Mouse (Mus musculus) heart, adult 11 months (tissue): Measurements from ENCODE around the gene Atp6ap1.

Experiments used
- DNase-seq: peaks from one replicate; pipeline ENCODE4 v3.0.0; 2022

Gene Atp6ap1

DNA sequence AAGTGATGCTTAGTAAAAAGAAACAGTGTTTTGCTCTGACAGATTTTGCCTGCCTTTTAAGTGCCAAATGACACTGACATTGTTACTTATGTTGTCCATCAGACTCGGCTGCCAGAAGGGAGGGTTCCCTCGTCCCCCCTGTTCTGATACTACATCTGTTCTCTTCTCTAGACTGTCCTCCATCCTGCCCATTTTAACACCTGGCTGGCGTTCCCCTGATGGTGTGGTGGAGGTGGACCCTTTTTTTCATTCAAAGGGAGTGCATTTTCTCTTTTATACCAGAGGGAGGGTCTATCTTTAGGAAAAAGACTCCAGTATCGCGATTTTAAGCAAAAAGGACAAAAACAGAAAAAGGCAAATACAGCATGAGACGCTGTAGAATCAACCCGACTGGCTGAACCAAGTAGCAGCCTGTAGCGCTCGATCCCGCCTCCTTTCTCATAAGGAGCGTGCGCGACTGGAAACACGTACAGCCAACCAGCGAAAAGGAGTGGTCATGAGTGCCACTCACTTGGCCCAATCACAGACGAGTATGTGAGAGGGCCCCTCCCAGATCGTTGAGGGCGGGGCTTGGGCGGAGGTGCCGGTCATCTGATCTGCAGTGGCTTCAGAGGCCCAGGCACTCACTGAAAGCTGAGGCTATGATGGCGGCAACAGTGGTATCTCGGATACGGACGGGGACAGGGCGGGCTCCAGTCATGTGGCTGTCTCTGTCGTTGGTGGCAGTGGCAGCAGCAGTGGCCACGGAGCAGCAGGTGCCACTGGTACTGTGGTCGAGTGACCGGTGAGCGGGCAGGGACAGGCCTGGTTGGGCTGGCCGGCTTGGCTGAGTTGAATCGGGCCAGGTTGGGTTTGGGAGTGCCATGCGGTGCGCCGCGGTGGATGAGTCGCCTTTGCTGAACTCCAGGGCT lies at the start of gene Atp6ap1:
Atp6ap1 (plus strand) TSS at position 560 of the 911 bp plus-strand sequence.
- peak; percentile 100 for DNase-seq

- peak; percentile 96 for DNase-seq
These were observed 48.2 kb upstream of the Atp6ap1 start for GRCm38 (mm10) chrX:74248651-74249050.

GRCm38 (mm10) chrX:74249615-74250014 lies 47.3 kb upstream of the Atp6ap1 start, which contains the start of gene Flna:
Gene Flna (minus strand): TSS chrX:74249820.
- DNase-seq: peak; percentile 97

DNA sequence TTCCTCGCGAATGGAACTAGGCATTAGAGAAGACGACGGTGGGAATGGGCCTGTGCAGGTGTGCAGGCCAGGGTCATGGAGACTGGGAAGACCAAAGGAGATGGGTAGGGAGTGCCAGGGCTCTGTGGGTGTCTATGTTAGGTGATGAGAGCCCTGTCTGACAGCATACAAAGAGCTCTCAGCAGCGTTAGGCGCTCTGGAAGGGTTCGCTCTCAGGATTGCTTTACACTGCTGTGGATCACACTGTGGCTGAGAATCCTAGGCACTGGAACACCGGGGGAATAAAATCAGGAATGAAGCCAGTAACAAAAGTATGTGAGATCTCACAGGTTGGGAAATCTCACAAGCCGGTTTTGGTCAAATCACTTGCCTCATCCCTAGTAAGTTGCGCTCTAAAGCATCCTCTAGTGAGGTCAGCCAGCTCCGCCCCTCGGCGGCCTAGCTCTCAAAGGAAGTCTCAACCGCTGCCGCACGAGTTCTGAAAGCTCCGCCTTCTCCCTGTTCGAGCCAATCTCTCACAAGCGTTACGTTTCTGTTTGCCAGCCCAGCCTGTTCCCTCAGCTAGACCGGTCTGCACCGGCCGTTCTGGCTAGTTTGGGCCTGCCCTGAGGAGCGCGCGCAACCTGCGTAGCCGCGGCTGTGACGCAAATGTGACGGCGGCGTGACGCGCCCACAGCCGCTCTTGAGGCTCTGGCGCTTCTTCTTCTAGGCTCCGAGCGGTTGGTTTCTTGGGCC lies 42.6 kb upstream of the Atp6ap1 start, which contains the start of gene Emd:
Emd (plus strand) TSS at position 535 of the 735 bp plus-strand sequence.
- DNase-seq: peak; percentile 100

DNA sequence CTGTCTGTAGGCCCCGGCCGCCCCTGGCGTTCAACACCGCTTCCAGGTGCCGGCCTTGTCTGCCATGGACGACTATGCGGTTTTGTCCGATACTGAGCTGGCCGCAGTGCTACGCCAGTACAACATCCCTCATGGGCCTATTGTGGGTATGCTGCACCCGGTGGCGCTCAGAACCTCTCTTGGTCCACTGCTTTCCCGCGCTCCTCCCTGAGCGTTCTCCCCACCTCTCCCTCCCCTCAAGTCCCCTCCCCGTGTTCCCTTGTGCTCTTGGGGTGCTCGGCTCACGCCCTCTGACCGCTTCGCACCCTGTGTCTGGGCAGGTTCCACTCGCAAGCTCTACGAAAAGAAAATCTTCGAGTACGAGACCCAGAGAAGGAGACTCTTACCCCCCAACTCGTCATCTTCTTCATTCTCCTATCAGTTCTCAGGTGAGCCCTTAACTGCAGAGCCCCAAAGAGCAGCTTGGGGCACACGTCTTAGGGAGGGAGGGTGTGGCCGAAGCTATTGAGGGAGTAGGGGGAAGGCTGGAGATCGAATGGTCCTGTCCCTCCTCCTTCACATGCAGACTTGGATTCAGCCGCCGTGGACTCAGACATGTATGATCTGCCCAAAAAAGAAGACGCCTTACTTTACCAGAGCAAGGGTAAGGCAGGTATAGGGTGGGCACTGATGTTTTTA lies 41.9 kb upstream of the Atp6ap1 start:
- DNase-seq: peak; percentile 92

DNA sequence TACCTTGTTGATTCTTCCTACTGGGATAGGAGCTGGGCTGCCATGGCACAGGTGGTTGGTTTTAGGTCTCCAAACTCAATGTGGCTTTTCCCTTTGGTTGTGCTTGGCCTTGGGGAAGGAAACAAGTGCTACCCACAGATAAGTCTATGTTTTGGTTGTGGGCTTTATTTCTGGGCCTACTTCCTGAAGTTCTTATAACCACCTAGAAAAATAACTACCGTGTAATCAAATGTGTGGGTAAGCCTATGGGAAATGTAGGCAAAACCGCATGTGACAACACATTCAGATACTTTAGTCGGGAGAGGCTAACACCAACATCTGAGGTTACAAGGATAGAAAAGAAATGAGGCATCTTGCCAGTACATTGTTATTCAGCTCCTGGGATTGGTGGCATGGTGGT lies 39.2 kb upstream of the Atp6ap1 start:
- DNase-seq: no peak

DNA sequence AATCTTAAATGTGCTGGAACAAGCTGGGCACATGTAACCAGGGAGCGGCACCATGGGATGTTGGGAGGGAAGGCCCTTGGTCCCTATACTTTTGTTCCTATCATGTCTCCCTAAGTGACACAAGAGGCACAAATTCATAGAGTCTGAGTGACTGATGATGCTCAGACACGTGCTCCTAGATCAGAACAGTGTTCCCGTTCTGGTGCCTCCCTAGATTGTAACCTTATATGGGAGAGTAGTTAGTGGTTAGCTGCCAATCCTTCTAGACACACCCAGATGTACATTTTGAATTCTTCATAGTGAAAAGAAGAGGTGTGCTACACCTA lies 27.2 kb upstream of the Atp6ap1 start:
- no peak for DNase-seq

DNA sequence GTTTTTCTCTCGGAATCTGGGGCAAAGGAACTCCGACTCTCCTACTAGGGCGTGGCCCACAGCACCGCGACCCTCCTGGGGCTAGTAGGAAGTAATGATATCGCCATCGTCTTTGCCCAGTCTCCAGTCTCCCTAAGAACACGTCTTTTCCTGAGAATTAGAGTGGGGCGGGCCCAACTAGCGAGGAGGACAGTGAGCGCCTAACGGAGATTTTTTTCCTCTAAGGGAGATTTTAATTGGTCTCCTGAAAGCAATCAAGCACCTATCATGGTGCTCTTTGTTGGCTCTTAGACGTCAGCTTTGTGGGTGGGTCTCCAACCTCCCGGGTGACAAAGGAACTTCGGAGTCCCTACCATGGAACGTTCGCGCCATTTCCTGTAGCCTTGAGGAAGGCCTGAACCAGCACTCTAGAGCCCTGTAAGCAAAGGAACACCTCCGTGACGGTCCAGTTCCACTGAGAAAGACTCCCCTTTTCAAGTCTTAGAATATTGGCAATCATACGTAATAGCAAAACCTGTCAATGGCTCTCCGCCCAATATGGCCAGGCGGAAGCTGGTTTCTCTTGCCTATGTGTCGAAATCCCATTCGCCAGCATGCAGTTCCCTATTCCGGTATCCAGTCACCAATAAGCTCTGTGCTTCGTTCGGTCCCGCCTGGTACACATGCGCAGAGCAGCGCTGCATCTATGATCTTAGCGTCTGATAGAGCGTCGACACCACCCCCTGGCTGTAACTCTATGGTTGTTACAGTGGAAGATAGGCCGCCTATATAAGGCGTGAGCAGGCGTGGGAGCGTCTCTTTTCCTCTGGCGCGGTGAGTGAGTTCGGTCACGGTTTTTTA lies 26.6 kb upstream of the Atp6ap1 start, which contains the start of gene Rpl10:
Rpl10 (plus strand) TSS at position 751 of the 840 bp plus-strand sequence.
- peak; percentile 100 for DNase-seq

DNA sequence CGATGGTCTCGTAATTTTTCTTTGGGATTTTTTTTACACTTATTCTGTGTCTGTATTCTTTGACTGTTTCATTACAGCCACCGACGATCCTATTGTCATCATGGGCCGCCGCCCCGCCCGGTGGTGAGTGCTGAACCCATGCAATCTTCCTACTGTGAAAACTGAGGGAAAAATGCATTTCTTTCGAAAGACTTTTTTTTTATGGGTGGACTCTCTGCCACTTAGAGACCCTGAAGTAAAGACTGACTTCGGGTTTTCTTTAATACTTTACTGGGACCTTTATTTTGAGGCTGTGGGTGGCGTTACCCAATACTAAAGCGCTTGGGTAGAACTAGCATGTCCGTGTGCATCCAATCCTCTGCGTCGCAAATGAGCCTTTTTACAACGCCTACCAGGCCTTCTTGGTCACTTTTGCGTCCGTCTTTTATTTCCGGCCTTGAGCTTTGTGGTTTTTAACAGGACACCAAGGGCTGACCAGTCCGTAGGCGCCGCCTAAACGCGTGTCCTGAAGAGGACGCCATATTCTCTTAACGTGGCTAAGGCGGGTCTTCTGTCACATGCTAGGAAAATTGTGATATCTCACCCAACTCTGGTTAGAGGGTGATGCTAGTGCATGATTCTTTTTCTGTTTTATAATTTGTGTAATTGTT lies 25.9 kb upstream of the Atp6ap1 start:
- peak; percentile 94 for DNase-seq

- peak; percentile 81 for DNase-seq
These were observed 23.2 kb upstream of the Atp6ap1 start for GRCm38 (mm10) chrX:74273422-74274322.

DNA sequence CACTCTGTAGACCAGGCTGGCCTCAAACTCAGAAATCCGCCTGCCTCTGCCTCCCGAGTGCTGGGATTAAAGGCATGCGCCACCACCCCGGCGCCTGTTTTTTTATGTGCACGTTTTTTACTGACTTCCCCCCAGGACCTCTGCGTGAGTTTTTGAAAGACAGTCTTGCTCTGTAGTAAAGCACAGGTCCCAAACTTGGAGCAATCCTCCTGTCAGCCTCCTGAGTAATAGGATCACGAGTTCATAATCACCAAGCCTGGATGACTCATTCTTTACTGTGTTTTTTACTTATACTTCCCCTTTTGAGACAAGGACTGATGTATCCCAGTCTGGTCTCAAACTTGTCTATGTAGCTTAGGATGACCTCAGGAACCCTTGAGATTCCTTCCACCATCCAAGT lies 19.0 kb upstream of the Atp6ap1 start:
- DNase-seq: peak; percentile 61

DNA sequence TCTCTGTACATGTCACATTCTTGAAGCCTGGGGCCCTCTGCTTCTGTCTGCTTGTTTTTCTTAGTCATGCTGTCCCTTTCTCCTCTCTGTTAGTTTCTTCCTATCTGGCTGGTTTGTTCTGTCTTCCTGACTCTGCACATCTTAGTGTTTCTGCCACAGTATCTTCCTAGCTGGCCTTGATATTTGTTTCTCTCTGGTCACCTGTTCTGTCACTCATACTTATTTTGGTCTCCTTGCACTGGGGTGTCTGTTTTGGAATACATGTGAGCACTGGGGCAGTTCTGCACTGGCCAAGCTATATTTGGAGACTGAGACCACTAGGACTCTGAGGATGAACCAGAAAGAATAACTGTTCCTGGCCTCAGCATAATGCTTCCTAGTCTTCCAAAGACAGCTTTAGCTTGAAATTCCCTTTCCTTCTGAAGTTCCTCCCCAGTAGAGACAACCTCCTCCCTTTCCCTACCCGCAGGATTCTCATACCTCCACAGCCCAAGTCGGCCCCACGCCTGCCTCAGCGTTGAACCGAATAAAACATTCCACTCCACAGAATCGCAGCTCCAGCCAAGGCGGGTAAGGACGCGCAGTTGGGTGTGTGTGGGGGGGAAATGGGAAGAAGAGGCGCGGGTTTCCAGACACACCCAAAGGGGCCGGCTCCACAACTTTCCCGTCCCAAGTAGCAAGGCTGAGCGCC lies 15.7 kb upstream of the Atp6ap1 start:
- DNase-seq: no peak

DNA sequence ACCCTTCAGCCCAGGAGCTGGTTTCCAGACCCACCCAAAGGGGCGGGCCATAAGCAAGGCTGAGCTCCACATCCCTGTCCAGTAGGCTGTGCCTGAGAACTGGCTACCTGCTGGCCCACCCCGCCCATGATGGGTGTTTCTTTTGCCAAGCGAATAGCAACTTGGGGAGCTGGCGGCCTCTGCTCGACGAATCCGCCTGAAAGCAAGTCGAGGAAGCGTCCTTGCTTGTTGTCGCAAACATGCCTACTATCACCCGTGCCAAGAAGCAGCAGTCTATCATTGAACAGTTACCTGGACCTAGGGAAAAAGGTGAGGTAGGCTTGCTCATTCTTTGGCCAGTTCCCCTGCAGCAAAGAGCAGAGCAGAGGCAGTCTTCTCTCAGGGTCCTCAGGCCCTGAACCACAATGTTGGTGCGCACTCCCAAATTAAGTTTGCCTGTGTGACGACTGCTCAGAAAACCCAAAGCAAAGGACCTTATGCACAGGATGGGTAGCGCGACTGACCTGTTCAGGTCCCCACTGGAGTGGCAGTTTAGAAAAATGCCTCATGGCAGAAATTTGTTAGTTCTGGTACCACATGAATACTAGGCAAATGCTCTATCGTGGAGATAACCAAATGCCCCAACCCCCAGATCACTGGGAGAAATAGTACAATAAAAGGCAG lies 15.0 kb upstream of the Atp6ap1 start, which contains the start of the genes Taz and Dnase1l1:
Taz (plus strand) TSS at position 181 of the 663 bp plus-strand sequence.
Dnase1l1 (minus strand) TSS at position 606 of the 663 bp plus-strand sequence.
- DNase-seq: peak; percentile 99

- DNase-seq: peak; percentile 99
These were observed 14.4 kb upstream of the Atp6ap1 start for GRCm38 (mm10) chrX:74282395-74283091.

- no peak for DNase-seq
These were observed 13.8 kb upstream of the Atp6ap1 start for GRCm38 (mm10) chrX:74283092-74283437.

DNA sequence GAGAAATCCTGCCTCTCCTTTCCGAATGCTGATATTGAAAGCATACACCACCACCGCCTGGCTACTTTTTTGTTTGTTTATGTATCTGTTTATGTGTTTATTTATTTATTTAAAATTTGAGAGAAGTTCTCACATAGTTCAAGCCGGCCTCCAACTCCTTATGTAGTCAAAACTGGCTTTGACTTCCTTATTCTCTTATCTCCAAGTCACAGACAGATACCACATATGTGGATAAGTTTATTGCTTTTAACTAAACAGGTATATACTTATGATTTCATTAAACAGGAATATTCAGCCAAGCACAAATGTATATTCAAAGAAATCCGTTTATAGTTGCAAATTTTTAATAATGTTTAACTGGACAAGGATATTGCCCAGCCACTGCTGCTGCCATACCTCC lies 3.5 kb upstream of the Atp6ap1 start:
- DNase-seq: no peak

DNA sequence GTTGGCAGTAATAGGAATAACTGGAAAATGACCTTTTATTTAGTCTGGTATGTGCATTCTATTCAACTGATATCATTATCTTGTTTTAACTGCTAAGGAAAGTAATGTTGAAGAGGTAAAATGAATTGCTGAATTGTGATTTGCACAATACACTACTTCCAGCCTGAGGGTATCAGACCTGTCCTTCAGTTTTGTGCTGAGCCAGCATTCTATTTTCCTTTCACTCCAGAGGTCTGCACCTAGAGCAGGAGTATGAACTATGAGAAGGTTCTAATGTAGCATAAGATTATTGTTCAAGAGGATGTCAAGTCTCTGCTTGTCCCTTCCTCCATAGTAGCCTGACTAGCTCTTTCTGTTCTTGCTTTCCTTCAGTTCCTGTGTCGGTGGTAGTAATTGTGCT lies 1.5 kb downstream of the Atp6ap1 start:
- no peak for DNase-seq

DNA sequence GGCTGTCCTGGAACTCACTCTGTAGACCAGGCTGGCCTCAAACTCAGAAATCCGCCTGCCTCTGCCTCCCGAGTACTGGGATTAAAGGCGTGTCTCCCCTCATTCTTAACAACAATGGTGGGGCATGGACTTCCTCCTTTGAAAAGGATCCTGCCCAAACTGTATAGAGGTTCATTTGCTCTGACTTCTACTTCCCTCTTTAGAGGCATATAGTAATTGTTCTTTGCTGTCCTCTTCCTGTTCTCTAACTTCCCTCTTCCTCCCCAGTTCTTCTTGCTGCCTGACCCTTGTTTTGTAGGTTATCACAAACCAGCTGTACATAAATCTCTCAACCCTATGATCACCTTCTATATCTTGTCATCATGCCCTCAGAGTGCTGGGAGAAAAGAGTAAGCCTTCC lies 2.8 kb downstream of the Atp6ap1 start:
- DNase-seq: no peak
